Mouse (Mus musculus) megakaryocyte, embryonic 14.5 days (primary cell): ENCODE measurements around the gene Slc20a1. TPM values are rescaled to one million over a fixed set of nuclear protein-coding genes. Genes with fewer than 3 reads are reported as not detected.

Experiments
- H3K27me3 ChIP-seq: replicated peaks from 2 replicates; pipeline ENCODE3; 2012; ENCODE audit warnings: inconsistent platforms
- H3K36me3 ChIP-seq: replicated peaks from 2 replicates; pipeline ENCODE3; 2012; ENCODE audit warnings: low read length, inconsistent platforms, mixed read lengths
- H3K4me1 ChIP-seq: 2 replicates; pipeline ENCODE4 v1.6.1; 2012; ENCODE audit warnings: inconsistent platforms
- H3K4me3 ChIP-seq: replicated peaks from 2 replicates; pipeline ENCODE3; 2012; ENCODE audit warnings: moderate library complexity, mild to moderate bottlenecking, inconsistent platforms
- H3K9me3 ChIP-seq: 2 replicates; pipeline ENCODE4 v1.6.1; 2012; ENCODE audit warnings: inconsistent platforms
- FLI1 ChIP-seq: IDR thresholded peaks from 2 replicates; pipeline ENCODE4 v1.6.1; 2012; ENCODE audit warnings: low read length, inconsistent platforms, mixed read lengths
- GATA1 ChIP-seq: IDR thresholded peaks from 3 replicates; pipeline ENCODE4 v1.6.1; 2012; ENCODE audit warnings: mixed read lengths, low read length, inconsistent platforms, borderline replicate concordance
- polyA plus RNA-seq: library from polyadenylated mRNA; stranded (reverse); fragments of >175 nt; gene quantifications from 2 replicates; pipeline ENCODE4 v1.2.3, GENCODE M21; 2012; ENCODE audit warnings: low replicate concordance; ENCODE audit not compliant: insufficient read depth

The Slc20a1 gene
- 16.4 and 76.5 TPM in 2 replicates for polyA plus RNA-seq

- H3K9me3 ChIP-seq = no peaks in the 10 kb centered on the region
- no peaks in the 10 kb centered on the region for H3K27me3 ChIP-seq
- H3K4me1 ChIP-seq = peaks cover 85% of the 10 kb centered on the region
- TF ChIP-seq FLI1 (no peak), GATA1 (no peak)
- peak within 1 kb of the TSS; percentile 99 for H3K4me3 ChIP-seq
- H3K36me3 ChIP-seq = peaks cover 58% of the 10 kb centered on the region
Measured at GRCm38 (mm10) chr2:129198436-129199327, at the start of gene Slc20a1. TSS of gene Slc20a1 (plus strand) at chr2:129198764.

GRCm38 (mm10) chr2:129148836-129149235 is 49.7 kb upstream of the Slc20a1 start:
- Histone ChIP-seq H3K27me3 (peaks cover 2% of the 10 kb centered on the region), H3K36me3 (no peaks in the 10 kb centered on the region), H3K4me3 (no peak overlapping the region), H3K9me3 (peaks cover 15% of the 10 kb centered on the region), H3K4me1 (peaks cover 7% of the 10 kb centered on the region)
- TF ChIP-seq FLI1 (no peak), GATA1 (no peak)

GRCm38 (mm10) chr2:129150386-129150785 is 48.2 kb upstream of the Slc20a1 start:
- Histone ChIP-seq H3K4me3 (no peak overlapping the region), H3K9me3 (peaks cover 15% of the 10 kb centered on the region), H3K36me3 (no peaks in the 10 kb centered on the region), H3K4me1 (peaks cover 7% of the 10 kb centered on the region), H3K27me3 (no peaks in the 10 kb centered on the region)
- TF ChIP-seq FLI1 (no peak), GATA1 (no peak)

- H3K9me3 ChIP-seq = peaks cover 15% of the 10 kb centered on the region
- no peaks in the 10 kb centered on the region for H3K36me3 ChIP-seq
- H3K27me3 ChIP-seq = no peaks in the 10 kb centered on the region
- H3K4me1 ChIP-seq = peaks cover 11% of the 10 kb centered on the region
- no peak overlapping the region for H3K4me3 ChIP-seq
- TF ChIP-seq GATA1 = no peak
- no peak for TF ChIP-seq FLI1
Measured at GRCm38 (mm10) chr2:129151111-129151510, 47.5 kb upstream of the Slc20a1 start.

GRCm38 (mm10) chr2:129152751-129153150 is 45.8 kb upstream of the Slc20a1 start:
- no peaks in the 10 kb centered on the region for H3K27me3 ChIP-seq
- H3K4me1 ChIP-seq = peaks cover 19% of the 10 kb centered on the region
- H3K4me3 ChIP-seq = peak overlapping the region; percentile 46
- no peak for TF ChIP-seq GATA1
- no peak for TF ChIP-seq FLI1
- no peaks in the 10 kb centered on the region for H3K36me3 ChIP-seq
- peaks cover 6% of the 10 kb centered on the region for H3K9me3 ChIP-seq

GRCm38 (mm10) chr2:129164815-129165214 is 33.7 kb upstream of the Slc20a1 start:
- H3K4me3 ChIP-seq = peak overlapping the region; percentile 9
- H3K9me3 ChIP-seq = no peaks in the 10 kb centered on the region
- H3K4me1 ChIP-seq = peaks cover 47% of the 10 kb centered on the region
- H3K27me3 ChIP-seq = peaks cover 10% of the 10 kb centered on the region
- H3K36me3 ChIP-seq = no peaks in the 10 kb centered on the region
- TF ChIP-seq FLI1 (no peak), GATA1 (no peak)

- H3K4me1 ChIP-seq = peaks cover 50% of the 10 kb centered on the region
- H3K27me3 ChIP-seq = peaks cover 3% of the 10 kb centered on the region
- no peak overlapping the region for H3K4me3 ChIP-seq
- TF ChIP-seq FLI1 (no peak), GATA1 (no peak)
- no peaks in the 10 kb centered on the region for H3K9me3 ChIP-seq
- no peaks in the 10 kb centered on the region for H3K36me3 ChIP-seq
Measured at GRCm38 (mm10) chr2:129166466-129167463, 31.8 kb upstream of the Slc20a1 start.

GRCm38 (mm10) chr2:129173386-129173785 is 25.2 kb upstream of the Slc20a1 start:
- TF ChIP-seq FLI1 (no peak), GATA1 (no peak)
- no peaks in the 10 kb centered on the region for H3K36me3 ChIP-seq
- H3K27me3 ChIP-seq = no peaks in the 10 kb centered on the region
- H3K9me3 ChIP-seq = no peaks in the 10 kb centered on the region
- no peak overlapping the region for H3K4me3 ChIP-seq
- peaks cover 53% of the 10 kb centered on the region for H3K4me1 ChIP-seq

- peak overlapping the region; percentile 86 for H3K4me3 ChIP-seq
- no peaks in the 10 kb centered on the region for H3K27me3 ChIP-seq
- no peak for TF ChIP-seq FLI1
- TF ChIP-seq GATA1 = no peak
- H3K36me3 ChIP-seq = no peaks in the 10 kb centered on the region
- peaks cover 64% of the 10 kb centered on the region for H3K4me1 ChIP-seq
- no peaks in the 10 kb centered on the region for H3K9me3 ChIP-seq
Measured at GRCm38 (mm10) chr2:129174474-129174873, 24.1 kb upstream of the Slc20a1 start.

- no peaks in the 10 kb centered on the region for H3K9me3 ChIP-seq
- no peaks in the 10 kb centered on the region for H3K27me3 ChIP-seq
- TF ChIP-seq GATA1 (no peak), FLI1 (no peak)
- H3K4me1 ChIP-seq = peaks cover 73% of the 10 kb centered on the region
- H3K36me3 ChIP-seq = no peaks in the 10 kb centered on the region
- H3K4me3 ChIP-seq = peak overlapping the region; percentile 39
Measured at GRCm38 (mm10) chr2:129175636-129176035, 22.9 kb upstream of the Slc20a1 start.
